Mouse (Mus musculus) lung, postnatal 0 days (tissue): ENCODE results near the gene Olfr1413.

Source experiments
- CTCF ChIP-seq: IDR thresholded peaks from 2 replicates; pipeline ENCODE4 v1.5.1; 2016; ENCODE audit warnings: antibody characterized with exemption, mild to moderate bottlenecking
- EP300 ChIP-seq: IDR thresholded peaks from 2 replicates; pipeline ENCODE4 v1.6.1; 2016; ENCODE audit warnings: antibody characterized with exemption, mild to moderate bottlenecking, control low read depth

- TF ChIP-seq CTCF (no peak), EP300 (no peak)
These were observed 14.4 kb downstream of the Olfr1413 start, which contains the start of gene Olfr1412 for GRCm38 (mm10) chr1:92585479-92585878.
